Mouse (Mus musculus): ENCODE measurements around the gene Cdc42ep1. TPM values are rescaled to one million over a fixed set of nuclear protein-coding genes. Genes with fewer than 3 reads are reported as not detected.

The Cdc42ep1 gene
- polyA plus RNA-seq, 1 experiment: 29.6 TPM

GRCm38 (mm10) chr15:78868826-78869233 lies 26.4 kb downstream of the Cdc42ep1 start:
- Histone ChIP-seq H3K27me3 (ENCODE audit: control insufficient read depth, insufficient read depth, low read length) (no peaks in the 10 kb centered on the region), H3K27ac (ENCODE audit: insufficient read depth, low read length) (no peak overlapping the region), H3K36me3 (ENCODE audit: control insufficient read depth, insufficient read depth, low read length) (no peaks in the 10 kb centered on the region), H3K4me3 (ENCODE audit: extremely low read depth, insufficient read depth, insufficient read length) (no peak overlapping the region), H3K4me1 (ENCODE audit: control insufficient read depth, insufficient read depth, insufficient read length) (no peaks in the 10 kb centered on the region)
- 89% methylated on average over 7 of the region's 7 CpGs for WGBS
- no peak for DNase-seq (ENCODE audit: low read depth in 1 of 2, low spot score in 2 of 2)
- TF ChIP-seq POLR2A (IDR thresholded peaks at IDR 0.05; ENCODE audit: low read depth, low read length): no peak
- TF ChIP-seq CTCF (IDR thresholded peaks at IDR 0.05; ENCODE audit: extremely low read depth, insufficient read depth, insufficient read length, insufficient replicate concordance): no peak

GRCm38 (mm10) chr15:78869775-78870174 lies 27.4 kb downstream of the Cdc42ep1 start:
- no peak overlapping the region for H3K27ac ChIP-seq (ENCODE audit: insufficient read depth, low read length)
- WGBS: 12% methylated on average over 6 of the region's 6 CpGs
- no peaks in the 10 kb centered on the region for H3K27me3 ChIP-seq (ENCODE audit: control insufficient read depth, insufficient read depth, low read length)
- H3K4me3 ChIP-seq (ENCODE audit: extremely low read depth, insufficient read depth, insufficient read length): no peak overlapping the region
- no peak for TF ChIP-seq POLR2A (IDR thresholded peaks at IDR 0.05; ENCODE audit: low read depth, low read length)
- TF ChIP-seq CTCF (IDR thresholded peaks at IDR 0.05; ENCODE audit: extremely low read depth, insufficient read depth, insufficient read length, insufficient replicate concordance): peak; percentile 36; the same call in 1 of the 2 replicates
- no peaks in the 10 kb centered on the region for H3K36me3 ChIP-seq (ENCODE audit: control insufficient read depth, insufficient read depth, low read length)
- DNase-seq (ENCODE audit: low read depth in 1 of 2, low spot score in 2 of 2): peak; percentile 36 to 41
- no peaks in the 10 kb centered on the region for H3K4me1 ChIP-seq (ENCODE audit: control insufficient read depth, insufficient read depth, insufficient read length)

DNA sequence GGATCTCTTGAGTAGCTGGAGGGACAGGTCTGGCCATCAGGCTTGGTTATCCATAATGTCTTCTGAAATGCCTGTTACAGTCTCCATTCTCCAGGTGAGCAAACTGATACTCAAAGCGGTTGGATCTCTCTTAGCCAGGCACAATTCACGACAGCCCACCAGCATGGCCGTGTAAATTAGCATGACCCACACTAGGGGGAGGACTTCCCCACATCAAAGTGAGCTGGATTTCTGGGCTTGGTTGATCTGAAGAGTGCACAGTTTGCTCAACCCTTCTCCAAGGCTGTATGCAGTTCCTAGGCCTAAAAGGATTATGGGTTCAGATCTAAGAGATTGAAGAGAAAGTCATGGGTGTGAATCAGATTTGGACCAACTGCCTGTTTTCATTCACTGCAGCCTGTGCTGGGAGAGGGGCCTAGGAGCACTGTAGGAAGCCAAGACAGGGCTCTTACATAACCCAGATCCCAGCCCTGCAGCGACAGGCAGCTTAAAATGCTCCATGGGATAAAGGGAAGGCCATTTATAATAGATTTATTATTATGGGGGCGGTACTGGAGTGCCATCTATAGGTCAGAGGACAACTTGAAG lies 29.7 kb downstream of the Cdc42ep1 start:
- DNase-seq (ENCODE audit: low read depth in 1 of 2, low spot score in 2 of 2): no peak
- H3K27ac ChIP-seq (ENCODE audit: insufficient read depth, low read length): no peak overlapping the region
- H3K4me3 ChIP-seq (ENCODE audit: extremely low read depth, insufficient read depth, insufficient read length): no peak overlapping the region
- no peak for TF ChIP-seq POLR2A (IDR thresholded peaks at IDR 0.05; ENCODE audit: low read depth, low read length)
- no peaks in the 10 kb centered on the region for H3K36me3 ChIP-seq (ENCODE audit: control insufficient read depth, insufficient read depth, low read length)
- no peaks in the 10 kb centered on the region for H3K27me3 ChIP-seq (ENCODE audit: control insufficient read depth, insufficient read depth, low read length)
- 56% methylated on average over 5 of the region's 5 CpGs for WGBS
- no peaks in the 10 kb centered on the region for H3K4me1 ChIP-seq (ENCODE audit: control insufficient read depth, insufficient read depth, insufficient read length)

GRCm38 (mm10) chr15:78873803-78874435 lies 31.5 kb downstream of the Cdc42ep1 start:
- TF ChIP-seq CTCF (IDR thresholded peaks at IDR 0.05; ENCODE audit: extremely low read depth, insufficient read depth, insufficient read length, insufficient replicate concordance) (no peak), POLR2A (IDR thresholded peaks at IDR 0.05; ENCODE audit: low read depth, low read length) (no peak)
- Histone ChIP-seq H3K36me3 (ENCODE audit: control insufficient read depth, insufficient read depth, low read length) (no peaks in the 10 kb centered on the region), H3K4me3 (ENCODE audit: extremely low read depth, insufficient read depth, insufficient read length) (no peak overlapping the region), H3K4me1 (ENCODE audit: control insufficient read depth, insufficient read depth, insufficient read length) (peaks cover 6% of the 10 kb centered on the region; the same call in 1 of the 2 replicates), H3K27me3 (ENCODE audit: control insufficient read depth, insufficient read depth, low read length) (no peaks in the 10 kb centered on the region), H3K27ac (ENCODE audit: insufficient read depth, low read length) (no peak overlapping the region)
- no peak for DNase-seq (ENCODE audit: low read depth in 1 of 2, low spot score in 2 of 2)
- WGBS: 79% methylated on average over 13 of the region's 13 CpGs

GRCm38 (mm10) chr15:78874989-78875388 lies 32.6 kb downstream of the Cdc42ep1 start:
- TF ChIP-seq POLR2A (IDR thresholded peaks at IDR 0.05; ENCODE audit: low read depth, low read length) (no peak), CTCF (IDR thresholded peaks at IDR 0.05; ENCODE audit: extremely low read depth, insufficient read depth, insufficient read length, insufficient replicate concordance) (no peak)
- H3K27ac ChIP-seq (ENCODE audit: insufficient read depth, low read length): no peak overlapping the region
- no peaks in the 10 kb centered on the region for H3K36me3 ChIP-seq (ENCODE audit: control insufficient read depth, insufficient read depth, low read length)
- H3K4me1 ChIP-seq (ENCODE audit: control insufficient read depth, insufficient read depth, insufficient read length): peaks cover 12% of the 10 kb centered on the region; the same call in 1 of the 2 replicates
- 91% methylated on average over 8 of the region's 8 CpGs for WGBS
- DNase-seq (ENCODE audit: low read depth in 1 of 2, low spot score in 2 of 2): no peak
- H3K4me3 ChIP-seq (ENCODE audit: extremely low read depth, insufficient read depth, insufficient read length): no peak overlapping the region
- H3K27me3 ChIP-seq (ENCODE audit: control insufficient read depth, insufficient read depth, low read length): no peaks in the 10 kb centered on the region

DNA sequence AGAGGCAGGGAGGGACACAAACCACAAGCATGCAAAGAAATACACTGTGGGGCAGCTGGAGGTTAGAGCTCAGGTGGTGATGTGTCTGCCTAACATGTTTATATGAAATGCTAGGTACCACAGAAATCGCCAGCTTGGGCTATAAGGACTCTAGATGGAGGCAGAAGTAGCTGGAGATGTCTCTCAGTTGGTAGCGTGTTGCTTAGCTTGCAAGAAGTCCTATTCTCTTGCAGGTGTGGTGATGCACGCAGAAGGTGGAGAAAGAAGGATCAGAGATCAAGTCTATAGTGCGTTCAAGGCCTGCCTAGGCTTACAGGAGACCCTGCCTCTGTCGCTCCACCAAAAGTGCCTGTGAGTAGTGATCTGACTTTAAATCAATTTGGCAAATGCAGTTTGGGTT lies 33.1 kb downstream of the Cdc42ep1 start:
- H3K27ac ChIP-seq (ENCODE audit: insufficient read depth, low read length): no peak overlapping the region
- DNase-seq (ENCODE audit: low read depth in 1 of 2, low spot score in 2 of 2): no peak
- WGBS: 88% methylated on average over 5 of the region's 5 CpGs
- H3K4me3 ChIP-seq (ENCODE audit: extremely low read depth, insufficient read depth, insufficient read length): no peak overlapping the region
- TF ChIP-seq CTCF (IDR thresholded peaks at IDR 0.05; ENCODE audit: extremely low read depth, insufficient read depth, insufficient read length, insufficient replicate concordance) (no peak), POLR2A (IDR thresholded peaks at IDR 0.05; ENCODE audit: low read depth, low read length) (no peak)
- peaks cover 12% of the 10 kb centered on the region; the same call in 1 of the 2 replicates for H3K4me1 ChIP-seq (ENCODE audit: control insufficient read depth, insufficient read depth, insufficient read length)
- H3K27me3 ChIP-seq (ENCODE audit: control insufficient read depth, insufficient read depth, low read length): no peaks in the 10 kb centered on the region
- H3K36me3 ChIP-seq (ENCODE audit: control insufficient read depth, insufficient read depth, low read length): no peaks in the 10 kb centered on the region

- DNase-seq (ENCODE audit: low read depth in 1 of 2, low spot score in 2 of 2): peak in 1 of 2 experiments; percentile 54
- Histone ChIP-seq H3K27me3 (ENCODE audit: control insufficient read depth, insufficient read depth, low read length) (no peaks in the 10 kb centered on the region), H3K4me3 (ENCODE audit: extremely low read depth, insufficient read depth, insufficient read length) (peak overlapping the region; percentile 78), H3K36me3 (ENCODE audit: control insufficient read depth, insufficient read depth, low read length) (peaks cover 3% of the 10 kb centered on the region; the same call in 1 of the 2 replicates), H3K27ac (ENCODE audit: insufficient read depth, low read length) (peak overlapping the region; percentile 99), H3K4me1 (ENCODE audit: control insufficient read depth, insufficient read depth, insufficient read length) (peaks cover 12% of the 10 kb centered on the region; the same call in 1 of the 2 replicates)
- TF ChIP-seq CTCF (IDR thresholded peaks at IDR 0.05; ENCODE audit: extremely low read depth, insufficient read depth, insufficient read length, insufficient replicate concordance) (peak; percentile 56; the same call in 1 of the 2 replicates), POLR2A (IDR thresholded peaks at IDR 0.05; ENCODE audit: low read depth, low read length) (no peak)
- 3% methylated on average over 17 of the region's 17 CpGs for WGBS
These were observed 33.9 kb downstream of the Cdc42ep1 start for GRCm38 (mm10) chr15:78876258-78876696.
